Mouse (Mus musculus): ENCODE results near the gene Scn4a. TPM values are rescaled to one million over a fixed set of nuclear protein-coding genes. Genes with fewer than 3 reads are reported as not detected.
A peak's percentile ranks its signal among the peaks of the same experiment; 100 is the strongest.
"Not testable (repeated sequence)": the region's sequence is repeated elsewhere in the genome, so short reads cannot be mapped to it uniquely, and the experiment has no call there.

Scn4a gene
- total RNA-seq (2015; ENCODE audit: low replicate concordance) = 0.84 TPM in 1 of 2 replicates, not detected in the other
- total RNA-seq (2017; ENCODE audit: low replicate concordance) = 0.39 TPM in 1 of 2 replicates, not detected in the other

DNA sequence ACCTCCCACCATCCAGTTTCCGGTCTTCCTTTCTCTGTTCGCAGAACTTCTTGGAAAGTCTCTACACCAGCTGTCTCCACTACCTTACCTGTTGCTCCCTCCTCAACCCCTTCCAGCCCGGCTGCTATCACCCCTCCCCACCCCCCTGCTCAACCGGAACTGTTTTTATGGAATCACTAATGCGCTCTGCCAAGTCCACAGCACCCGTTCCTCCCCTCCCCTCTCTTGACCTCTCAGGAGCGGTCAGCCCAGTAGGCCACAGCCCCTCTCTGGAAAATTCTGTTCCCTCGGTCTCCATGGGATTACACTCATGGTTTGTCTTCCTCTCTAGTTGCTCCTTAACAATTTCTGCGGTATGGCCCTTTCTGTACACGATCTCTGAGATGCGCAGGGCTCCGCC, at the start of gene Scn4a:
Gene Scn4a (minus strand): TSS at position 101 of the 400 bp plus-strand sequence.
- ATAC-seq (replicated peaks; ENCODE audit: low FRiP score, poor library complexity, severe bottlenecking) = no peak

GRCm38 (mm10) chr11:106398481-106398880, 45.4 kb upstream of the Scn4a start:
- ATAC-seq (replicated peaks; ENCODE audit: low FRiP score, poor library complexity, severe bottlenecking) = no peak

- no peak for ATAC-seq (replicated peaks; ENCODE audit: low FRiP score, poor library complexity, severe bottlenecking)
These were observed 44.6 kb upstream of the Scn4a start for GRCm38 (mm10) chr11:106397656-106398055.

DNA sequence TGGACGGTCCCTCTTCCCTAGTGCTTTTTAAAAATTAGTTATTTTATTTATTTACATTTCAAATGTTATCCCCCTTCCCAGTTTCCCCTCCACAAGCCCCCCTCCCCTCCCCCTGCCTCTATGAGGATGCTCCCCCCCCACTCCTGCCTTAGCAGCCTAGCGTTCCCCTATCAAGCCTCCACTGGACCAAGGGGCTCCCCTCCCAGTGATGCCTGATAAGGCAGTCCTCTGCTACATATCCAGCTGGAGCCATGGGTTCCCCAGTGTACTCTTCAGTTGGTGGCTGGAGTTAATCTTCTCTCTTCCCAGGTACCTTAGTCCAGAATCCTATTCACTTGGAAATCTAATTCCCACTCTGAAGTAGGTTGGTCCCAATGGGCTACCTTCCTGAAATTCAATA, 41.0 kb upstream of the Scn4a start:
- ATAC-seq (replicated peaks; ENCODE audit: low FRiP score, poor library complexity, severe bottlenecking) = not testable (repeated sequence)

DNA sequence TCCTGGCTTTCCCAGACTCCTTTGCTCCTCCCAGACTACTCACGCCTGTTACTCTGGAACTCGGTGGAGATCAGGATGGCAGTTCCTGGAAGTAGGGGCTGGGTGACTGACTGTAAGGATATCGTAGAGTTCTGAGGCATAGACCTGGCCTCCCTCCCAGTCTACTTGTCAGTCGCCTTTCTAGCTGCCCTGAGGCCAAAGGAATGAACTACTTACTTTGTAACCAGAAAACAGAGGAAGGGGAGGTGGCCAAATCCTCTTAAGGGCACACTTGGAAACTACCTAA, 40.2 kb upstream of the Scn4a start:
- ATAC-seq (replicated peaks; ENCODE audit: low FRiP score, poor library complexity, severe bottlenecking) = no peak

GRCm38 (mm10) chr11:106392597-106393330, 39.7 kb upstream of the Scn4a start:
- ATAC-seq (replicated peaks; ENCODE audit: low FRiP score, poor library complexity, severe bottlenecking) = peak; percentile 74

- ATAC-seq (replicated peaks; ENCODE audit: low FRiP score, poor library complexity, severe bottlenecking) = peak; percentile 80
These were observed 38.6 kb upstream of the Scn4a start for GRCm38 (mm10) chr11:106391546-106392188.

DNA sequence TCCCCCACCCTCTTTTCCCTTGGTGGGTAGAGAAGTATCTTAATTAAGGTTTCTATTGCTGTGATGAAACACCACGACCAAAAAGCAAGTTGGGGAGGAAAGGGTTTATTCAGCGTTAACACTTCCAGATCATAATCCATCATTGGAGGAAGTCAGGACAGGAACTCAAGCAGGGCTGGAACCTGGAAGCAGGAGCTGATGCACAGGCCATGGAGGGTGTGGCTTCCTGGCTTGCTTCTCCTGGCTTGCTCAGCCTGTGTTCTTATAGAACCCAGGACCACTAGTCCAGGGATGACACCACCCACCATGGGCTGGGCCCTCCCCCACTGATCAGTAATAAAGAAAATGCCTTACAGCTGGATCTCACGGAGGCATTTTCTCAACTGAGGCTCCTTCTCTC, 37.7 kb upstream of the Scn4a start:
- no peak for ATAC-seq (replicated peaks; ENCODE audit: low FRiP score, poor library complexity, severe bottlenecking)

- ATAC-seq (replicated peaks; ENCODE audit: low FRiP score, poor library complexity, severe bottlenecking) = no peak
These were observed 36.5 kb upstream of the Scn4a start for GRCm38 (mm10) chr11:106389611-106390010.

- ATAC-seq (replicated peaks; ENCODE audit: low FRiP score, poor library complexity, severe bottlenecking) = no peak
These were observed 34.7 kb upstream of the Scn4a start, which contains the start of gene Icam2 for GRCm38 (mm10) chr11:106387791-106388216. Gene Icam2 (minus strand): TSS chr11:106388075.

GRCm38 (mm10) chr11:106387020-106387419, 33.9 kb upstream of the Scn4a start:
- ATAC-seq (replicated peaks; ENCODE audit: low FRiP score, poor library complexity, severe bottlenecking) = no peak

GRCm38 (mm10) chr11:106386409-106386808, 33.3 kb upstream of the Scn4a start:
- no peak for ATAC-seq (replicated peaks; ENCODE audit: low FRiP score, poor library complexity, severe bottlenecking)

DNA sequence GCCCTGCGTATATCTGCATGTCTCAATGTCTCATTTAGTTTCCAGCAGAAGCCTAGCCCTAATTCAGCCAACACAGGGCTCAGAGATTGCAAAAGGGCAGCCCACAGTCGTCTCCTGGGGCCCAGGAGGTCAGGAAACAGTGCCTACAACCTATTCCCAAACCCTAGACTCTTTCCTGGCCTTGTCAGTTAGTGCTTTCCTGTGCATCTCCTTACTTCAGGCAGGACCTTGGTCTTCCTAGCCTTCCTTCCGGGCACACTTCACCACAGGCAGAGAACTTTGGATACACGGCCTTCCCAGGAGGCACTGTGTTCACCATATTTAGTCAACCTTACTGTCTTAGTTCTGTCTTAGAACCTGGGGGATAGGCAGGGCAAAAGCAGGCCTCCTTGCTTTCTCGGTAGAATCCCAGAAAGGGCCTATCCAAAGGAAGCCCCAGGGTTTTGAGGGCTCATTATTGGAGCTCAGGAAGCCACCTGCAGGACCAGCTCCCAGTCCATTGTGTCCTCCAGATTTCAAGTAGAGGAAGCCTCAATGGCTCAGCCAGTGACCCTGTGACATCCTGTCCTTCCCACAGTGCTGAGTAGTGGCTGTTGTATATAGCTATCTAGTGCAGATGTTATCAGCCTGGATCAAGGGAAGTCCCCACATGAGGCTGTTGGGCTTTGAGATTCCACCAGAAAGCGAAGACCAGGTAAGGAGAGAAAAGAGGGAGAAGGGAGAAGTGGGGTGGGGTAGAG, 30.1 kb upstream of the Scn4a start:
- no peak for ATAC-seq (replicated peaks; ENCODE audit: low FRiP score, poor library complexity, severe bottlenecking)

DNA sequence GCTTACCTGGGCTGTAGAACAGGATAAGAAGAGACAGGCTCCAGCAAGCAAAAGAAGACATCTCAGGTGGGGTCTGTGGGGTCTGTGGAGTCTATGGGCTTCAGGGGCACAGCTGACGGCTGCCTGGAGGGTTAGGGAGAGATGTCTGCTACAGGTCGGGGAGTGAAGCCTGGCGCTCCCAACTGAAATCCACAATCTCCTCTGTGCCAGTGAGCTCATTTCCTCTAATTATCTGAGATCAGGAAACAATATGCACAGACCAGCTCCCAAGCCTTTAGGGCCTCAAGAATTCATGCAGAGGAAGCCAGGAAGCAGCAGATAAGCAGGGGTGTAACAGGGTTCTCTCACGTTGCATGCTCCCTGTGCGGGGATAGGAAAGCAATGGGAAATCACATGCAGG, 29.3 kb upstream of the Scn4a start:
- no peak for ATAC-seq (replicated peaks; ENCODE audit: low FRiP score, poor library complexity, severe bottlenecking)

DNA sequence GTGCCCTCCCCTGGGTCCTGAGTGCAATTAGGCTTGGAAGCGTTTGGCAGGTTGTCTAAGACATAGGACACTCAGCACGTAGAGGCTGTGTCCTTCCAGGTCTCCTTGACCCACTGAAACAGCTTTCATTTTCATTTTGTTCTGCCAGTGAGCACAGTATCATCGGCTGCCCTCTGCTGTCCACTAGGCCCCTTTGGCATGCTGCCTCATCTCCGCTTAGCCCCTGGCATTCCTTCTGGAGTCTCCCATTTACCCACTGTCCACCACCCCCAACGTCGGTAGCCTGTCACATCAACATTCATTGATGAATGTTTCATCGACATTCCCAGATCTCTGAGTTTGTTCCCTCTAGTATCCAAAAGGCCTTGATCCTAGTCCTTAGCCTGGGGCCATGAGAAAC, 28.8 kb upstream of the Scn4a start:
- no peak for ATAC-seq (replicated peaks; ENCODE audit: low FRiP score, poor library complexity, severe bottlenecking)

GRCm38 (mm10) chr11:106381011-106381410, 27.9 kb upstream of the Scn4a start:
- ATAC-seq (replicated peaks; ENCODE audit: low FRiP score, poor library complexity, severe bottlenecking) = no peak

DNA sequence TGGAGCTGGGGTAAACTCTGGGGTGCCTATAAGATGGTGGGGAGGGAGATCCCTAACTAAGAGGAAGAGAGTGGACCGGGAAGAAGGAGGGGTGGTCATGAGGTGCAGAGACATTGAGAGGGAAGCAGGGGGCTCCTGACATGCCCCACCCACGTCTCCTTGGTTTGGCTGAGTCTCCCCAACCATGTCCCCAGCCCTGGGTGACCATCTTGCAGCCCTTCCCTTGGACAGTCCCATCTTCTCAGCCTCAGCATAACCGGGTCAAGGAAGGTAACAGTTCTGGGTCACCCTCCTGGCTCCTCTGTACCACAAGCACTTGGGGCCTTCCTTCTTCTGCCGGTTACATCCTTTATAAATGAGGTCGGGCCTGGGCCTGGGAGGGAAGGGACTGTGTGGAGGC, 21.9 kb upstream of the Scn4a start:
- ATAC-seq (replicated peaks; ENCODE audit: low FRiP score, poor library complexity, severe bottlenecking) = no peak

DNA sequence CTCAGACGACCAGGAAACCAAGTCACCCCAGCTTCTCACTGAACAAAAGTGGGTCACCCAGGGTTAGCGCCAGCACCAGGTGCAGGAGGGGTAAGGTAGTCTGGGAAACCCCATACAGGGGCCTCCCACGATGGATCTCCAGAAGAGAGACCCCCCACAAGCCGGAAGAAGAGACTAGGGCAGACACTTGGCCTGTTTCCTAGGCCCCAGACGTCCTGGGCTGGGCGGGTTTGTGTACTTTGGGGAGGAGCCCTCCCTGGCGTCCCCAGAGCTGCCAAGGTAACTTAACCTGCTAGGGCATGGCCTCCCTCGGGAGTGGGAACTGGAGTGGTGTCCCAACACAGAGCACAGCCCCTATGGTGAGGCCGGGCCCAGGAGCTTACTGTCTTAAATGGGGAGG, 21.5 kb upstream of the Scn4a start:
- ATAC-seq (replicated peaks; ENCODE audit: low FRiP score, poor library complexity, severe bottlenecking) = no peak

DNA sequence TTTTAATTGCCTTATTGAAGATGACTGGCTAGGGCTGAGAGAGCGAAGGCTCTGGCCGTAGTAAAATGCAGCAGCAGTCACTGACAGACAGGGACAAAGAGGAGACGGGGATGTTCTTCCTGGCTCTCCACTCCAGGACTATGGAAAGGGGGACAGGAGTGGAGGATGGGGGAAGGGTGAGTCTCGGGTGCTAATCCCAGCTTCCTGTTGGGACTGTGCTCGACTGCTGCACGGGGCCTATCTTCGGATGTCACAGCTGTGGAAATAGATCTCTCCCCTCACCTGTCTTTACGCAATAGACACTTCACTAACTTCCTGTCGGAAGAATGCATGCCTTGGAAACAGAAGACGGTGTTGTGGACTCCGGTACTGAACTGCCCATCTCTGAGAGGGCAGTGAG, 20.9 kb upstream of the Scn4a start:
- ATAC-seq (replicated peaks; ENCODE audit: low FRiP score, poor library complexity, severe bottlenecking) = no peak

DNA sequence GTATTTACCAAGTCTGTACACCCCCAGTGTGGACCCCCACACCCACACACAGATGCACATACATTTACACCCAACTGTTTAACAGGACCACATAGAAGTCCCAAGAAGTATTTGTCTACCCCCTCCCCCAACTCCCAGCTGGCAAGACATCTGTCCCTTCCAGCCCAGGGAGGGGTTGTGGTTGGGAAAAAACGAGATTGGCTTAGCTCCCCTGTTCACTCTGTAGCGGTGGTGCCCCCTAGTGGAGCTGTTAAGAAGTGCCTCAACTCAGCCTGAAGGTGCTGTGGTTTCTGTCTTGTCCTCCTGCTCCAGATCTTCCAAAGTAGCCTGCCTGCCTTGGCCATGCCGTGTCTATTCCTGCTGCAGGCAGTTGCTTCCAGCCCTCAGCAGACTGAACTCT, 13.2 kb upstream of the Scn4a start:
- ATAC-seq (replicated peaks; ENCODE audit: low FRiP score, poor library complexity, severe bottlenecking) = peak; percentile 63; the same call in 1 of the 2 replicates

GRCm38 (mm10) chr11:106365366-106365765, 12.3 kb upstream of the Scn4a start, which contains the start of gene Prr29:
Gene Prr29 (plus strand): TSS chr11:106365472.
- ATAC-seq (replicated peaks; ENCODE audit: low FRiP score, poor library complexity, severe bottlenecking) = 0 out of 2 replicates have a peak, but pooled peaks have one; percentile 39
